Mouse (Mus musculus): ENCODE data around the gene Gm49405. TPM values are rescaled to one million over a fixed set of nuclear protein-coding genes. Genes with fewer than 3 reads are reported as not detected.

Gene Gm49405
- polyA plus RNA-seq, 1 experiment from 2014 or later, result 4.9 TPM

DNA sequence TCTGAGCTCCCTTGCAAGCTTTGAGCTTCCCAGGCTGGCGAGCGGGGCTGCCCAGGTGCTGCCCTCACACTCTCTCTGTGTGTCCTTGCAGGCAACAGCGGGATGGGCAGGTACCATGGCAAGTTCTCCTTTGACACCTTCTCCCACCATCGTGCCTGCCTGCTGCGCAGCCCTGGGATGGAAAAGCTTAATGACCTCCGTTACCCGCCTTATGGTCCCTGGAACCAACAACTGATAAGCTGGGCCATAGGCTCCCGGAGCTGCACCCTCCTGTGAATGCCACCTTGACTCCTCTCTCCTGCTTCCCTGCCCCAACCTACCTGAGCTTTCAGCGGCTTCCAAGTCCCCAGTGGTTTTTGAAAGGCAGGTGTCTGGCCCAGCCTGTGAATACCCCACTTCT, 19.5 kb upstream of the Gm49405 start:
- no peak overlapping the region for H3K4me2 ChIP-seq (ENCODE audit: low read depth, low read length)
- H3K9ac ChIP-seq (replicated peaks; ENCODE audit: low read depth, low read length), result no peak overlapping the region
- H3K9me3 ChIP-seq (ENCODE audit: control insufficient read depth, low read length), result no peaks in the 10 kb centered on the region
- no peak for ATAC-seq (ENCODE audit: low read depth)
- 80% methylated on average over 9 of the region's 9 CpGs for WGBS
- no peak overlapping the region for H3K27ac ChIP-seq (ENCODE audit: low read depth, low read length)
- H3K36me3 ChIP-seq (ENCODE audit: control insufficient read depth, insufficient read depth, low read length), result no peaks in the 10 kb centered on the region
- 0 out of 2 replicates have a peak, but pooled peaks cover 3% of the 10 kb centered on the region for H3K4me1 ChIP-seq (ENCODE audit: control insufficient read depth, insufficient read depth, low read length)
- no peaks in the 10 kb centered on the region for H3K27me3 ChIP-seq (ENCODE audit: control insufficient read depth, insufficient read depth, low read length)
- H3K4me3 ChIP-seq (ENCODE audit: low read depth, low read length), result no peak overlapping the region

- 42% methylated on average over 9 of the region's 9 CpGs for whole genome bisulfite sequencing
- Histone ChIP-seq H3K27me3 (ENCODE audit: control insufficient read depth, insufficient read depth, low read length) (no peaks in the 10 kb centered on the region), H3K4me3 (ENCODE audit: low read depth, low read length) (no peak overlapping the region), H3K4me2 (ENCODE audit: low read depth, low read length) (no peak overlapping the region), H3K9ac (replicated peaks; ENCODE audit: low read depth, low read length) (no peak overlapping the region), H3K9me3 (ENCODE audit: control insufficient read depth, low read length) (no peaks in the 10 kb centered on the region), H3K27ac (ENCODE audit: low read depth, low read length) (no peak overlapping the region), H3K36me3 (ENCODE audit: control insufficient read depth, insufficient read depth, low read length) (no peaks in the 10 kb centered on the region), H3K4me1 (ENCODE audit: control insufficient read depth, insufficient read depth, low read length) (0 out of 2 replicates have a peak, but pooled peaks cover 3% of the 10 kb centered on the region)
- ATAC-seq (ENCODE audit: low read depth), result no peak
These were observed 16.8 kb upstream of the Gm49405 start for GRCm38 (mm10) chr19:3983527-3984200.

DNA sequence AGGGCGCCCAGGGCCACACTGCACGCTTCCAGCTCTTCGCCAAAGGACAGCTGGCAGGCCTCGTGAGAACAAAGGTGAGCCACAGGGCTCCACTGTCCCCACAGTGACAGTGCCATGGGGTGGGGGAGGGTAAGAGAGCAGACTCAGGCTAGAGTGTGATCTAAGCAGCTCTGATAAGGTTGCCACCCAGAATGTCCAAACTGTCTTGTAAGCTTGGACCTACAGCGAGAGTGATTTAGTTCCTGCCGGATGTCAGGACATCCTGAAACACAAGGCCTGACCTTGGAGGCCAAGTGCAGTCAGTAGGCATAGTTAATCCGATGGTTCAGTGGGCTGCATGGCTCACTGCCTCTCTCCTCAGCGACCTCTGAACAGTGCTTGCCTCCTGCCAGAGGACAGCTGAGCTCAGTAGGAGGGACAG, 15.2 kb upstream of the Gm49405 start:
- Histone ChIP-seq H3K27ac (ENCODE audit: low read depth, low read length) (no peak overlapping the region), H3K36me3 (ENCODE audit: control insufficient read depth, insufficient read depth, low read length) (no peaks in the 10 kb centered on the region), H3K27me3 (ENCODE audit: control insufficient read depth, insufficient read depth, low read length) (no peaks in the 10 kb centered on the region), H3K9ac (replicated peaks; ENCODE audit: low read depth, low read length) (no peak overlapping the region), H3K4me1 (ENCODE audit: control insufficient read depth, insufficient read depth, low read length) (0 out of 2 replicates have a peak, but pooled peaks cover 3% of the 10 kb centered on the region), H3K9me3 (ENCODE audit: control insufficient read depth, low read length) (no peaks in the 10 kb centered on the region), H3K4me2 (ENCODE audit: low read depth, low read length) (no peak overlapping the region), H3K4me3 (ENCODE audit: low read depth, low read length) (no peak overlapping the region)
- 19% methylated on average over 8 of the region's 8 CpGs for WGBS
- ATAC-seq (ENCODE audit: low read depth), result 0 out of 2 replicates have a peak, but pooled peaks have one; percentile 38

- Histone ChIP-seq H3K4me1 (ENCODE audit: control insufficient read depth, insufficient read depth, low read length) (0 out of 2 replicates have a peak, but pooled peaks cover 3% of the 10 kb centered on the region), H3K36me3 (ENCODE audit: control insufficient read depth, insufficient read depth, low read length) (no peaks in the 10 kb centered on the region), H3K9ac (replicated peaks; ENCODE audit: low read depth, low read length) (no peak within 1 kb of the TSS), H3K4me3 (ENCODE audit: low read depth, low read length) (no peak within 1 kb of the TSS), H3K27ac (ENCODE audit: low read depth, low read length) (no peak within 1 kb of the TSS), H3K9me3 (ENCODE audit: control insufficient read depth, low read length) (no peaks in the 10 kb centered on the region), H3K4me2 (ENCODE audit: low read depth, low read length) (no peak within 1 kb of the TSS), H3K27me3 (ENCODE audit: control insufficient read depth, insufficient read depth, low read length) (no peaks in the 10 kb centered on the region)
- WGBS, result 15% methylated on average over 8 of the region's 8 CpGs
- ATAC-seq (ENCODE audit: low read depth), result no peak
These were observed 14.1 kb upstream of the Gm49405 start, which contains the start of gene Acy3 for GRCm38 (mm10) chr19:3986334-3986733. Acy3 (plus strand) TSS chr19:3986570.

DNA sequence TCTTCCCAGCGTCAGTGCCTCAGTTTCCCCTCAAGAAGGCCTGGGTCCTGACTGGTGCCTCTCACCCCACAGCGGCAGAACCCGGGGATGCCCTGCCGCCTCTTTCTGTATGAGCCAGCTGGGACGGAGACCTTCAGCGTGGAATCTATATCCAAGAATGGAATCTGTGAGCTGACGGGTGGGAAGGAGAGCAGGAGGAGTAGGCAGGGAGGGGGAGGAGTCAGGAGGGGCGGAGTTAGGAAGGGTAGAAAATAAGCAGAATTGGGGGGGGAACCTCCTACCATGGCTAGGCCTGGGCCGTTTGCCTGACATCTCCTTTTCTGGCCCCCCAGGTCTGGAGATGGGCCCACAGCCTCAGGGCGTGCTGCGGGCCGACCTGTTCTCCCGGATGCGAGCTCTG, 12.4 kb upstream of the Gm49405 start:
- H3K27ac ChIP-seq (ENCODE audit: low read depth, low read length), result no peak overlapping the region
- H3K27me3 ChIP-seq (ENCODE audit: control insufficient read depth, insufficient read depth, low read length), result no peaks in the 10 kb centered on the region
- no peak overlapping the region for H3K4me3 ChIP-seq (ENCODE audit: low read depth, low read length)
- no peak for ATAC-seq (ENCODE audit: low read depth)
- H3K36me3 ChIP-seq (ENCODE audit: control insufficient read depth, insufficient read depth, low read length), result no peaks in the 10 kb centered on the region
- 90% methylated on average over 14 of the region's 14 CpGs for WGBS
- H3K9me3 ChIP-seq (ENCODE audit: control insufficient read depth, low read length), result no peaks in the 10 kb centered on the region
- H3K4me2 ChIP-seq (ENCODE audit: low read depth, low read length), result no peak overlapping the region
- H3K4me1 ChIP-seq (ENCODE audit: control insufficient read depth, insufficient read depth, low read length), result 0 out of 2 replicates have a peak, but pooled peaks cover 3% of the 10 kb centered on the region
- no peak overlapping the region for H3K9ac ChIP-seq (replicated peaks; ENCODE audit: low read depth, low read length)

DNA sequence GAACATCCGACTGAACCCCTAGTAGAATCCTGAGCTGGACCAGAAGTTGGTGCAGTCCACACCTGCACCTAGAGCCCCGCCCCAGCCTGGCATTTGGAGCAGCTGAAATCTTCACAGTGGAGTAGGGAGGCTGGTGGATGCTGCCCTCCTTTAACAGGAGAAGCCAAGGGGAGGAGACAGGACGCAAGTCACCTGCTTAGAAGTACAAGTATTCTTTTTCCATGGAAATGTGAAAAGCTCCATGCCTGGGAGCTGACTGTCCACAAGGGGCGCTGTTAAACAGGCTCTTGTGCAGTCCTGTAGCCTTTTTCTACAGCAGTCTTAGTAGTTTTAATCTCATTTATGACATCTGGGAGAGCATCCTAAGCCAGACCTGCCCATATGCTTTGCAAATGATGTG, 11.7 kb upstream of the Gm49405 start:
- Histone ChIP-seq H3K4me3 (ENCODE audit: low read depth, low read length) (no peak overlapping the region), H3K4me1 (ENCODE audit: control insufficient read depth, insufficient read depth, low read length) (0 out of 2 replicates have a peak, but pooled peaks cover 3% of the 10 kb centered on the region), H3K36me3 (ENCODE audit: control insufficient read depth, insufficient read depth, low read length) (no peaks in the 10 kb centered on the region), H3K9me3 (ENCODE audit: control insufficient read depth, low read length) (no peaks in the 10 kb centered on the region), H3K27ac (ENCODE audit: low read depth, low read length) (no peak overlapping the region), H3K4me2 (ENCODE audit: low read depth, low read length) (no peak overlapping the region), H3K27me3 (ENCODE audit: control insufficient read depth, insufficient read depth, low read length) (no peaks in the 10 kb centered on the region), H3K9ac (replicated peaks; ENCODE audit: low read depth, low read length) (no peak overlapping the region)
- 86% methylated on average over 4 of the region's 4 CpGs for WGBS
- no peak for ATAC-seq (ENCODE audit: low read depth)

DNA sequence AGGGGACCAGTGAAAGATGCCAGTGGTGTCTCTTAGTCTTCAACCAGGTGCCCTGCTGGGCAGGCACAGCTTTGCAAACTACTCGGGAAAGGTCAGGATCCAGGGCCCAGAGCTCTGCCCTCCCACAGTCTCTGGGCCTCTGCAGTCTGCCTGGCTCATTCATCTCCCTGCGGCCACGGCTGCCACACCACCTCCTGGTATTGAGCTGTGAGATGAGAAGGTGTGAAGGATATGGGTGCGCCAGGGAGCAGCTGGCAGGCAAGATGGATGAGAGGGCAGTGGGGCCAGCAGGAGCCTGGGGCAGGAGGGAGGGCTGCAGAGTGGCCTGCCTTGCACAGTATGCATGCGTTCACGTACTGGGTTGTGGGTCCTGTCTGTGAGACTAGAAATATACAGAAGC, 9.6 kb upstream of the Gm49405 start:
- Histone ChIP-seq H3K36me3 (ENCODE audit: control insufficient read depth, insufficient read depth, low read length) (no peaks in the 10 kb centered on the region), H3K9me3 (ENCODE audit: control insufficient read depth, low read length) (no peaks in the 10 kb centered on the region), H3K9ac (replicated peaks; ENCODE audit: low read depth, low read length) (no peak overlapping the region), H3K27me3 (ENCODE audit: control insufficient read depth, insufficient read depth, low read length) (no peaks in the 10 kb centered on the region), H3K4me3 (ENCODE audit: low read depth, low read length) (no peak overlapping the region), H3K4me1 (ENCODE audit: control insufficient read depth, insufficient read depth, low read length) (no peaks in the 10 kb centered on the region), H3K4me2 (ENCODE audit: low read depth, low read length) (no peak overlapping the region), H3K27ac (ENCODE audit: low read depth, low read length) (no peak overlapping the region)
- no peak for ATAC-seq (ENCODE audit: low read depth)
- 44% methylated on average over 6 of the region's 6 CpGs for WGBS

DNA sequence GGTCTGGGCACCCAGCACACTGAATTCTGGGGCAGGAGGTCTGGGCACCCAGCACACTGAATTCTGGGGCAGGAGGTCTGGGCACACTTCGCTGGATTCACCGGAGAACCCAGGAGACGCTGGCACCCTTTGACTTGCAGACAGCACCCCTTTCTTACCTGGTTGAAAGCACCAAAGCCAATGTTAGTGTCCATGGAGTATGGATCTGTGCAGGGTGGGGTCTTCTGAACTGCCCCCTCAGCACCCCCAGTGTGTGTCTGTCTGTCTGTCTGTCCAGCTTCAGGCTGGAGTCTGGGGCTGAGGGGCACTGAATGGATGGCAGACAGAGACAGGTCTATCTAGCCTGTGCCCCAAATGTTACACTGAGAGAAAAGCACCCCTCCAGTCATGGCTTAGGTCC, 8.9 kb upstream of the Gm49405 start:
- H3K27ac ChIP-seq (ENCODE audit: low read depth, low read length), result no peak overlapping the region
- no peaks in the 10 kb centered on the region for H3K9me3 ChIP-seq (ENCODE audit: control insufficient read depth, low read length)
- no peak overlapping the region for H3K9ac ChIP-seq (replicated peaks; ENCODE audit: low read depth, low read length)
- H3K4me3 ChIP-seq (ENCODE audit: low read depth, low read length), result no peak overlapping the region
- H3K36me3 ChIP-seq (ENCODE audit: control insufficient read depth, insufficient read depth, low read length), result no peaks in the 10 kb centered on the region
- no peaks in the 10 kb centered on the region for H3K4me1 ChIP-seq (ENCODE audit: control insufficient read depth, insufficient read depth, low read length)
- WGBS, result 98% methylated on average over 3 of the region's 3 CpGs
- no peaks in the 10 kb centered on the region for H3K27me3 ChIP-seq (ENCODE audit: control insufficient read depth, insufficient read depth, low read length)
- ATAC-seq (ENCODE audit: low read depth), result no peak
- H3K4me2 ChIP-seq (ENCODE audit: low read depth, low read length), result no peak overlapping the region

DNA sequence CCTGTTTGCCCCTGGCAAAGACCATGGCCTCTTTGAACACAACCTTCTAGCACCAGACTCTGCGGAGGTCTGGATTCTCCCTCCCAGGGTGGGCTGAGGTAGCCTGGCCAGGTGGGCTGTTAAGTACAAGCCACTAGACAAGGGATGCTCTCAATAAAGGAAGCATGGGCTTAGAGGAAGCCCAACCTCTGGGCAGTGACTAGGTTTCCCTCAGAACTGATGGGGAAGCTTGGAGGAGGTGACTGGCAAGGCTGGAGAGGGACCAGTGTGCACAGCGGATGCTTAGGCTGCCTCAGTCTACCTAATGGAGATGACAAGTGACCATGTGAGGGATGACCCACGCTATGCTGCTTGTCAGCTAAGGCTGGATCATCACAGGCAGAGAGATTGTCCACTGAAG, 8.5 kb upstream of the Gm49405 start:
- WGBS, result 91% methylated on average over 3 of the region's 3 CpGs
- H3K4me2 ChIP-seq (ENCODE audit: low read depth, low read length), result no peak overlapping the region
- no peak overlapping the region for H3K4me3 ChIP-seq (ENCODE audit: low read depth, low read length)
- no peak for ATAC-seq (ENCODE audit: low read depth)
- no peak overlapping the region for H3K9ac ChIP-seq (replicated peaks; ENCODE audit: low read depth, low read length)
- H3K27ac ChIP-seq (ENCODE audit: low read depth, low read length), result no peak overlapping the region
- H3K27me3 ChIP-seq (ENCODE audit: control insufficient read depth, insufficient read depth, low read length), result no peaks in the 10 kb centered on the region
- no peaks in the 10 kb centered on the region for H3K9me3 ChIP-seq (ENCODE audit: control insufficient read depth, low read length)
- H3K4me1 ChIP-seq (ENCODE audit: control insufficient read depth, insufficient read depth, low read length), result no peaks in the 10 kb centered on the region
- no peaks in the 10 kb centered on the region for H3K36me3 ChIP-seq (ENCODE audit: control insufficient read depth, insufficient read depth, low read length)
